Mouse (Mus musculus): ENCODE results near the gene Mef2d.

- no peak for TF ChIP-seq POLR2A (IDR thresholded peaks at IDR 0.05; ENCODE audit: insufficient read depth, low read length)
- no peak for TF ChIP-seq CTCF (IDR thresholded peaks at IDR 0.05; ENCODE audit: low read depth, low read length)
- no peak for TF ChIP-seq EP300 (IDR thresholded peaks at IDR 0.05; ENCODE audit: insufficient read depth, low read depth, low read length)
Observed at GRCm38 (mm10) chr3:88148354-88148753, 6.2 kb downstream of the Mef2d start.

Measured in ES-Bruce4 (cell line).